Mouse (Mus musculus): Measurements from ENCODE around the gene Cd3eap. TPM values are rescaled to one million over a fixed set of nuclear protein-coding genes. Genes with fewer than 3 reads are reported as not detected.

The Cd3eap gene
- polyA plus RNA-seq, 1 experiment from 2014 or later, result 16.7 TPM

- WGBS, result 40% methylated on average over 5 of the region's 5 CpGs
- Histone ChIP-seq H3K9ac (ENCODE audit: low read depth, low read length) (no peak overlapping the region), H3K36me3 (ENCODE audit: insufficient read depth, low read length) (no peaks in the 10 kb centered on the region), H3K4me2 (ENCODE audit: low read length) (no peak overlapping the region), H3K4me3 (replicated peaks; ENCODE audit: low read depth, low read length) (no peak overlapping the region), H3K27me3 (ENCODE audit: insufficient read depth, low read length) (0 out of 2 replicates have a peak, but pooled peaks cover 4% of the 10 kb centered on the region), H3K4me1 (replicated peaks; ENCODE audit: insufficient read depth, low read length) (peaks cover 13% of the 10 kb centered on the region), H3K9me3 (replicated peaks; ENCODE audit: low read length) (no peaks in the 10 kb centered on the region), H3K27ac (no peak overlapping the region)
- DNase-seq (ENCODE audit: low spot score), result no peak
- TF ChIP-seq CTCF (IDR thresholded peaks at IDR 0.05; ENCODE audit: low read depth), result no peak
- ATAC-seq (replicated peaks; ENCODE audit: low FRiP score, low read depth), result no peak
Observed at GRCm38 (mm10) chr7:19321464-19321863, 37.8 kb downstream of the Cd3eap start.

- peaks cover 8% of the 10 kb centered on the region for H3K4me1 ChIP-seq (replicated peaks; ENCODE audit: insufficient read depth, low read length)
- no peaks in the 10 kb centered on the region for H3K36me3 ChIP-seq (ENCODE audit: insufficient read depth, low read length)
- peak overlapping the region; percentile 13; the same call in 1 of the 2 replicates for H3K9ac ChIP-seq (ENCODE audit: low read depth, low read length)
- DNase-seq (ENCODE audit: low spot score), result no peak
- TF ChIP-seq CTCF (IDR thresholded peaks at IDR 0.05; ENCODE audit: low read depth), result no peak
- H3K4me2 ChIP-seq (ENCODE audit: low read length), result peak overlapping the region; percentile 75; the same call in 1 of the 2 replicates
- 0 out of 2 replicates have a peak, but pooled peaks cover 4% of the 10 kb centered on the region for H3K27me3 ChIP-seq (ENCODE audit: insufficient read depth, low read length)
- WGBS, result 33% methylated on average over 7 of the region's 7 CpGs
- H3K9me3 ChIP-seq (replicated peaks; ENCODE audit: low read length), result no peaks in the 10 kb centered on the region
- no peak for ATAC-seq (replicated peaks; ENCODE audit: low FRiP score, low read depth)
- H3K4me3 ChIP-seq (replicated peaks; ENCODE audit: low read depth, low read length), result no peak overlapping the region
- H3K27ac ChIP-seq, result no peak overlapping the region
Observed at GRCm38 (mm10) chr7:19320637-19321036, 38.6 kb downstream of the Cd3eap start.

GRCm38 (mm10) chr7:19319906-19320305 lies 39.4 kb downstream of the Cd3eap start:
- TF ChIP-seq CTCF (IDR thresholded peaks at IDR 0.05; ENCODE audit: low read depth), result no peak
- under 1% methylated on average over 41 of the region's 41 CpGs for WGBS
- Histone ChIP-seq H3K36me3 (ENCODE audit: insufficient read depth, low read length) (no peaks in the 10 kb centered on the region), H3K4me3 (replicated peaks; ENCODE audit: low read depth, low read length) (peak overlapping the region; percentile 36), H3K4me1 (replicated peaks; ENCODE audit: insufficient read depth, low read length) (peaks cover 8% of the 10 kb centered on the region), H3K27me3 (ENCODE audit: insufficient read depth, low read length) (0 out of 2 replicates have a peak, but pooled peaks cover 4% of the 10 kb centered on the region), H3K27ac (no peak overlapping the region), H3K9me3 (replicated peaks; ENCODE audit: low read length) (no peaks in the 10 kb centered on the region), H3K9ac (ENCODE audit: low read depth, low read length) (peak overlapping the region; percentile 41; the same call in 1 of the 2 replicates), H3K4me2 (ENCODE audit: low read length) (peak overlapping the region; percentile 75)
- ATAC-seq (replicated peaks; ENCODE audit: low FRiP score, low read depth), result peak; percentile 95
- peak; percentile 98 for DNase-seq (ENCODE audit: low spot score)

- peak overlapping the region; percentile 75 for H3K4me2 ChIP-seq (ENCODE audit: low read length)
- H3K4me1 ChIP-seq (replicated peaks; ENCODE audit: insufficient read depth, low read length), result peaks cover 8% of the 10 kb centered on the region
- no peak overlapping the region for H3K27ac ChIP-seq
- no peaks in the 10 kb centered on the region for H3K9me3 ChIP-seq (replicated peaks; ENCODE audit: low read length)
- 15% methylated on average over 9 of the region's 9 CpGs for WGBS
- 0 out of 2 replicates have a peak, but pooled peaks cover 4% of the 10 kb centered on the region for H3K27me3 ChIP-seq (ENCODE audit: insufficient read depth, low read length)
- peak overlapping the region; percentile 36 for H3K4me3 ChIP-seq (replicated peaks; ENCODE audit: low read depth, low read length)
- ATAC-seq (replicated peaks; ENCODE audit: low FRiP score, low read depth) (peak; percentile 60), DNase-seq (ENCODE audit: low spot score) (no peak)
- TF ChIP-seq CTCF (IDR thresholded peaks at IDR 0.05; ENCODE audit: low read depth), result no peak
- H3K9ac ChIP-seq (ENCODE audit: low read depth, low read length), result peak overlapping the region; percentile 41; the same call in 1 of the 2 replicates
- H3K36me3 ChIP-seq (ENCODE audit: insufficient read depth, low read length), result no peaks in the 10 kb centered on the region
Observed at GRCm38 (mm10) chr7:19319458-19319857, 39.8 kb downstream of the Cd3eap start.

- Histone ChIP-seq H3K4me3 (replicated peaks; ENCODE audit: low read depth, low read length) (no peak overlapping the region), H3K4me2 (ENCODE audit: low read length) (no peak overlapping the region), H3K9me3 (replicated peaks; ENCODE audit: low read length) (no peaks in the 10 kb centered on the region), H3K4me1 (replicated peaks; ENCODE audit: insufficient read depth, low read length) (peaks cover 8% of the 10 kb centered on the region), H3K27ac (no peak overlapping the region), H3K36me3 (ENCODE audit: insufficient read depth, low read length) (no peaks in the 10 kb centered on the region), H3K27me3 (ENCODE audit: insufficient read depth, low read length) (0 out of 2 replicates have a peak, but pooled peaks cover 4% of the 10 kb centered on the region), H3K9ac (ENCODE audit: low read depth, low read length) (no peak overlapping the region)
- DNase-seq (ENCODE audit: low spot score) (no peak), ATAC-seq (replicated peaks; ENCODE audit: low FRiP score, low read depth) (no peak)
- WGBS, result 78% methylated on average over 7 of the region's 7 CpGs
- TF ChIP-seq CTCF (IDR thresholded peaks at IDR 0.05; ENCODE audit: low read depth), result no peak
Observed at GRCm38 (mm10) chr7:19318676-19319075, 40.6 kb downstream of the Cd3eap start.

GRCm38 (mm10) chr7:19318201-19318600 lies 41.1 kb downstream of the Cd3eap start:
- H3K27me3 ChIP-seq (ENCODE audit: insufficient read depth, low read length), result 0 out of 2 replicates have a peak, but pooled peaks cover 4% of the 10 kb centered on the region
- DNase-seq (ENCODE audit: low spot score), result no peak

More at GRCm38 (mm10) chr7:19318201-19318600, 41.1 kb downstream of the Cd3eap start:
- Histone ChIP-seq H3K36me3 (ENCODE audit: insufficient read depth, low read length) (no peaks in the 10 kb centered on the region), H3K9me3 (replicated peaks; ENCODE audit: low read length) (no peaks in the 10 kb centered on the region), H3K27ac (no peak overlapping the region), H3K4me1 (replicated peaks; ENCODE audit: insufficient read depth, low read length) (peaks cover 8% of the 10 kb centered on the region), H3K4me3 (replicated peaks; ENCODE audit: low read depth, low read length) (no peak overlapping the region), H3K9ac (ENCODE audit: low read depth, low read length) (no peak overlapping the region), H3K4me2 (ENCODE audit: low read length) (no peak overlapping the region)
- TF ChIP-seq CTCF (IDR thresholded peaks at IDR 0.05; ENCODE audit: low read depth), result no peak
- no peak for ATAC-seq (replicated peaks; ENCODE audit: low FRiP score, low read depth)
- WGBS, result 63% methylated on average over 2 of the region's 2 CpGs

All from kidney, postnatal 0 days (tissue).